Mouse (Mus musculus) heart, postnatal 25 days (tissue): ENCODE measurements at regions not wholly inside any gene's neighbourhood (a gene's known extent, or its start where the extent isn't known, plus 50 kb on each side); places are given as distances from the start of the nearest gene placed in this dataset.

ENCODE experiments used
- DNase-seq: peaks from one replicate; pipeline ENCODE4 v3.0.0; 2022; ENCODE audit warnings: low spot score
- intact Hi-C: fragments of 180-260 bp; cut with DNase I; formaldehyde crosslinking; loops from one replicate; pipeline ENCODE4 v1.15.1; 2025

- no peak for DNase-seq
- intact Hi-C loops, result no loop called here
Measured at GRCm38 (mm10) chr5:37980692-37981091, 57.9 kb upstream of the Stx18 start.

- intact Hi-C loops, result no loop called here
- no peak for DNase-seq
Measured at GRCm38 (mm10) chr5:37976943-37977434, 61.6 kb upstream of the Stx18 start.

GRCm38 (mm10) chr5:37972980-37973545 is 65.5 kb upstream of the Stx18 start:
- no peak for DNase-seq
- intact Hi-C loops, result no loop called here

- intact Hi-C loops, result no loop called here
Measured at GRCm38 (mm10) chr5:37971724-37972123, 66.8 kb upstream of the Stx18 start.

GRCm38 (mm10) chr5:37968596-37968995 is 69.9 kb upstream of the Stx18 start:
- DNase-seq, result no peak
- intact Hi-C loops, result no loop called here

More at GRCm38 (mm10) chr5:37971724-37972123, 66.8 kb upstream of the Stx18 start:
- no peak for DNase-seq

GRCm38 (mm10) chr5:37967914-37968375 is 70.6 kb upstream of the Stx18 start:
- DNase-seq, result no peak
- intact Hi-C loops, result no loop called here

GRCm38 (mm10) chr5:37967106-37967913 is 71.2 kb upstream of the Stx18 start:
- intact Hi-C loops, result no loop called here
- DNase-seq, result no peak

- DNase-seq, result no peak
- intact Hi-C loops, result no loop called here
Measured at GRCm38 (mm10) chr5:37963688-37964087, 74.9 kb upstream of the Stx18 start.

- DNase-seq, result no peak
- intact Hi-C loops, result no loop called here
Measured at GRCm38 (mm10) chr5:37962513-37962912, 76.0 kb upstream of the Stx18 start.

GRCm38 (mm10) chr5:37960216-37960615 is 78.3 kb upstream of the Stx18 start:
- intact Hi-C loops, result no loop called here

GRCm38 (mm10) chr5:37952096-37952495 is 86.4 kb upstream of the Stx18 start:
- intact Hi-C loops, result no loop called here
- DNase-seq, result no peak

More at GRCm38 (mm10) chr5:37960216-37960615, 78.3 kb upstream of the Stx18 start:
- DNase-seq, result no peak

GRCm38 (mm10) chr5:37932760-37933122 is 105.8 kb upstream of the Stx18 start:
- no peak for DNase-seq
- intact Hi-C loops, result no loop called here

GRCm38 (mm10) chr5:37932086-37932759 is 106.3 kb upstream of the Stx18 start:
- intact Hi-C loops, result no loop called here
- DNase-seq, result no peak

- intact Hi-C loops, result no loop called here
- DNase-seq, result no peak
Measured at GRCm38 (mm10) chr5:37920481-37920880, 96.1 kb upstream of the Msx1 start.

GRCm38 (mm10) chr5:37919102-37919501 is 94.7 kb upstream of the Msx1 start:
- intact Hi-C loops, result no loop called here
- no peak for DNase-seq

GRCm38 (mm10) chr5:37918001-37918707 is 93.8 kb upstream of the Msx1 start:
- intact Hi-C loops, result no loop called here
- no peak for DNase-seq

GRCm38 (mm10) chr5:37917161-37917560 is 92.8 kb upstream of the Msx1 start:
- DNase-seq, result no peak
- intact Hi-C loops, result no loop called here

GRCm38 (mm10) chr5:37904683-37905352 is 80.4 kb upstream of the Msx1 start:
- intact Hi-C loops, result loop anchor here (10.0 kb wide), 1 partner anchor 180 kb away; no protein-coding TSS in a partner anchor
- DNase-seq, result no peak

- intact Hi-C loops, result loop anchor here (10.0 kb wide), 1 partner anchor 181 kb away; no protein-coding TSS in a partner anchor
Measured at GRCm38 (mm10) chr5:37903861-37904260, 79.5 kb upstream of the Msx1 start.

More at GRCm38 (mm10) chr5:37903861-37904260, 79.5 kb upstream of the Msx1 start:
- no peak for DNase-seq
